Mouse (Mus musculus): ENCODE measurements around the gene Spen. TPM values are rescaled to one million over a fixed set of nuclear protein-coding genes. Genes with fewer than 3 reads are reported as not detected.
"Not testable (repeated sequence)": the region's sequence is repeated elsewhere in the genome, so short reads cannot be mapped to it uniquely, and the experiment has no call there.

Spen gene
- total RNA-seq, 4 experiments from 2014 or later: 53.0 to 94.3 (median 63.4) TPM

DNA sequence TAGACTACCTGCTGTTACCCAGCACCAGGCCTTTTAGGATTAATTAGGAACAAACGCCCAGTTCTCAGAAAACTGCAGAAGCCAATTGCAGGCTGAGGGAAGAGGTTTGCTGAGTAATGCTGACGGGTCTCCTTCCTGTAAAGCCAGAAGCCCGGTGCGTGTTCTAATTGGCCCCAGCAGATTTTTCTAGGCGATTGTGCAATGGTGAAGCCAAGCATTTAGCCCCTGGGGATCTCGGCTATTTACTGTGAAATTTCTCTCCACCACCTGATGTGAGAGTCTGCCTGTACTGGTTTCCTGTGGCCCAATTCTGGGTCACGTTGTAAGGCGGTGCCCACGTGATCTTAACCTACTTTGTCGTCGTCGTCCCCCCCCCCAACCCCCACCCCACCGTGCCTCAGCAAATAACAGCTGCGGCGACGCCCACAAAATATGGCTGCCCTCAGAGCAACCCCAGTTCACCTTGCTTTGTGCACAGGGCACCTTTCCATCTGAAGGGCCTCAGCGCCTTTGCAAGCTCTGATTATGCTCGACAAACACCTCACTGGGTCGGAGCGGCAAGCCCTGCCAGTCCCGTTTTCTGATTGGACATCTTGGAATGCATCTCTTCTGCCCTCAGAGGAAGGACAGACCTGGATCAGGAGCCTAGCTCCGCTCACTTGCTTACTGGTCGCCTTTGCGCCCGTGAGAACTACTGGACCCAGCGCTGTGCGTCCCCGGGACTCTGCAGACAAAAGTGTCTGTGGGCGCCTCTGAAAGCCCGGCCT, 20.9 kb upstream of the Spen start:
- DNase-seq: peak; percentile 77

DNA sequence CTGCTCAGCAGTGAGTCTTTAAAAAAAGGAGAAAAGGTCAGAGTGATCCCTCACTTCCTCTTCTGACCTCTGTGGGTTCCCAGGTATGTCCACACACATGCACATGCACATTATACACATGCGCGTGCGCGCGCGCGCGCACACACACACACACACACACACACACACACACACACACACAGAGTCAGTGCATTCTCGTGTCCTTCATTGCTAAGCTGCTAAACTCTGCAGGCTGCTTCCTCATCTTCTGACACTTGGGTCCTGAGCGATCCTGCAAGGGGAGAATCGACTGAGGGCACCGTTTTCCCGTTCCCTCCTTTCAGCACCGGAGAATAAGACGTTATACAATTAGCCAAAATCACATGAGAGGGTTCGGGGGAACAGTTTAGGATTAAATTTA, 20.3 kb upstream of the Spen start:
- DNase-seq: no peak

DNA sequence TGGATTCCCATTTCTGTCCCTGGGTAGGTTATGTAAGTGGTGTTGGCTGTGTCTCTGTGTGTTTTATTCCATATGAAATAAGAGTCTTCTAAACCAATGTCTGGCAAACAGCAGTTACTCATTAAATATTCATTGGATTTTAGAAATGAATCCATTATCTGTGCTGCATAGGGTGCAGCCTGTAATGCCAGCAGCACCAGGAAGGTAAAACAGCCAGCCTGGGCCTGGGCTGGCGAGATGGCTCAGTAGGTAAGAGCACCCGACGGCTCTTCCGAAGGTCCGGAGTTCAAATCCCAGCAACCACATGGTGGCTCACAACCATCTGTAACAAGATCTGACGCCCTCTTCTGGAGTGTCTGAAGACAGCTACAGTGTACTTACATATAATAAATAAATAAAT, 17.8 kb upstream of the Spen start:
- DNase-seq: not testable (repeated sequence)

DNA sequence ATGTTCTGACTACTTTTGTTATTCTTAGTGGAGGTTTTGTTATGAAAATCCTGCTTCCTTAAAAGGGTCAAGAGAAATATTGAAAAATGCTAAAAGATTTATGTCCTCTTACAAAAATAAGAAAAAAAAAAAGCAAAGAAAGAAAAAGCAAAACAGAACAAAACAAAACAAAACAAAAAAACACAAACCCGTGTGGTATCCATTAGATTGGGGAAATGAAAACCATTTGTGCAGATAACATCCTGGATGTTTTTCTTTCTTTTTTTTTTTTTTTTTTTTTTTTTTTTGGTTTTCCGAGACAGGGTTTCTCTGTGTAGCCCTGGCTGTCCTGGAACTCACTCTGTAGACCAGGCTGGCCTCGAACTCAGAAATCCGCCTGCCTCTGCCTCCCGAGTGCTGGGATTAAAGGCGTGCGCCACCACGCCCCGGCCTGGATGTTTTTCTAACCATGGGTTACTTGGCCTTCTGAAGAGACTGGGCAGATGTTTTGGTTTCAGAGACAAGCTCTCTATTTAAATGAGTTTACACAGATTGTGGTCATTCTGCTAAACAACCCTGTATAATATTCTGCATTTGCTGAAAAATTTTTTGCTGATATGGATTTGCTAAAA, 16.0 kb upstream of the Spen start:
- DNase-seq: not testable (repeated sequence)

DNA sequence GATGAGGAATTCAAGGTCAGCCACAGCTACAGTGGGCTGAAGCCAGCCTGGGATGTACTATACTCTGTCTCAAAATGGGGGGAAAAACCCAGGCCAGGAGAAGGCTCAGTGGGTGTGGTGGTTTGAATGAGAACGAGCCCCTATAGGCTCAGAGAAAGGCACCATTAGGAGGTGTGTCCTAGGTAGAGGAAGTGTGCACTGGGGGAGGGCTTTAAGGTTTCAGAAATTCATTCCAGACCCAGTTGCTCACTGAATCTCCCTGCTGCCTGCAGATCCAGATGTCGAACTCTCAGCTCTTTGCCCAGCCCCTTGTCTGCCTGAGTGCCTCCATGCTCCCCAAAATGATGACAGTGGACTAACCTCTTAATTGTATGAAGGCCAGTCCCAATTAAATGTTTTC, 14.1 kb upstream of the Spen start:
- DNase-seq: no peak

DNA sequence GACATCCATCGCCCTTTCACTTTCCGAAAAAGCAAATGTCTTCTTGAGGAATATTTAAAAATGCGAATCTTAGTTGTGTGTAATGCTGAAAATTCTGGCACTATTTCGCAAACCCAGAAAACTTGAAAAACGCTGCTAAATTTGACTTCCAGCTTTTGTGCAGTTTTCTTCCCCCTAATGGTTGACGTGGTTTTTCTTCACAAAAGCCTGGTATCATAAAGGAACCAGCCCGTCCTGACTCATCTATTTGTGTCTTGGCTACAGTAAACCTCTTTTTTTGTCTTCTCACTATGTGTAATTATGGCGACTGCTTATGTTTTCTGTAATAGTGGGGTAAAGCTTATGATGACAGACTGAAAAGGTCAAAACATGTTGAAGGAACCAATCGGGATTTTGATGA, 8.9 kb upstream of the Spen start:
- DNase-seq: no peak

DNA sequence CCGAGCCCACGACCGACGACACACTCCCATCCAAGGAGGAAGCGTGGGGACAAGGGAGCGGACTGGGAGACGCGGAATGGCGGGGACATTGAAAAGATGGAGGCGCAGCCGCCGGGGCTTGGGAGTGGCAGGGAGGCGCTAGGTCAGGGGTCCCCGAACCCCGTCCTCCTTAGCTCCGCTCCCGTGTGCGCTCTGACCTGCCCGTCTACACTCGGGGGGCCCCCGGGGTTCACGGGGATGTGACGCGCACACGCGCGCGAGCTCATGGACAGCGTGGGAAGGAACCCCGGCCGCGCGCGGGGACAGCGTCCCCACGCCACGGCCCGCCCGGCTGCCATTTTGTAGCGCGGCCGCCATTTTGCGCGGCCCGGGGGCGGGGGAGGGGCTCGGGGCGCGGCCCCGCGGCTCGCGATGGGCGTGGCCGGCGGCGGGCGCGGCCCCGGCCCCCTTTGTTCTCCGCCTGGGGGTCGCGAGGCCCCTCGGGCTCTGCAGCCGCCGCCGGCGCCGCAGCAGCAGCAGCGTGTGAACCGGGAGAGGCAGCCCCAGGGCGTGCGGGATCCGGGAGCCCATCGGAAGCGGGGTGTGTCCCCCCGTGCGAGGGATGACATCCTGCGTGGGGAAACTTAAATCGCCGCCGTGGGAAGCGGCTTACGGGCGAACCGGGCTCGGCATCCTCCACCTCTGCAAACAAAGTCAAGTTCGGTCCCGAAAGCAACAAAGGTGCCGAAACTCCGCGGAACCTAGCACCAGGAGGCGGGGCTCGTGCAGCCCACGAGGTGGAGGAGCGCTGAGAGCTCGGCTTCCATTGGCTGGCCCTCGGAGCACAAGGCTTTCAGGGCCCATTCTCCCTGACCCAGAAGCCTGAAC, 8.2 kb upstream of the Spen start:
- peak; percentile 85 for DNase-seq

DNA sequence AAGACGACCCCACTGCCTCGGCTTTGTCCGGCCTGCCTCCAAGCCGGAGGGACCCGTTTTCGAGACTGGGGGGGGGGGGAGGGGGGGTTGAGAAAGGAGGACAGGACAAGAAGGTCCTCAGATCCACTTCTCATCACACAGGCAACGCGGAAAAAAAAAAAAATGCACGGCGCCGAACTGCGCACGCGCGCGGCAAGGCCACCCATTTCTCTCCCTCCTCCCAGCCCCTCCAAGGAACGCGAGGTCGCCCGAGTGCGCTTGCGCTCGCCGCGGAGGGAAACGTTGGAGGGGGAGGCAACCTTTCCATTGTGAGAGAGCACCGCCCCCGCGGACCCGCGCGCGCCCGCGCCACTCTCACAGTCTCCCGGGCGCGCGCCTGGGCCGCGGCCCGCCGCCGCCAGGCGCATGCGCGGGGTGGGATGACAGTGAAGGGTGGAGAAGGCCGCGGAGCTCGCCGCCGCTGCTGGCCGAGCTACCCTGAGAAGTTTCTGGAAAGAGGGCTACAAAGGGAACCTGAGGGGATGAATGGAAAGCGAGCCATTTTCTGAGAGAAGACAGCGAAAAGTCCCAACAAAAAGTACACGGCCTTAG, 7.4 kb upstream of the Spen start:
- peak; percentile 99 for DNase-seq

DNA sequence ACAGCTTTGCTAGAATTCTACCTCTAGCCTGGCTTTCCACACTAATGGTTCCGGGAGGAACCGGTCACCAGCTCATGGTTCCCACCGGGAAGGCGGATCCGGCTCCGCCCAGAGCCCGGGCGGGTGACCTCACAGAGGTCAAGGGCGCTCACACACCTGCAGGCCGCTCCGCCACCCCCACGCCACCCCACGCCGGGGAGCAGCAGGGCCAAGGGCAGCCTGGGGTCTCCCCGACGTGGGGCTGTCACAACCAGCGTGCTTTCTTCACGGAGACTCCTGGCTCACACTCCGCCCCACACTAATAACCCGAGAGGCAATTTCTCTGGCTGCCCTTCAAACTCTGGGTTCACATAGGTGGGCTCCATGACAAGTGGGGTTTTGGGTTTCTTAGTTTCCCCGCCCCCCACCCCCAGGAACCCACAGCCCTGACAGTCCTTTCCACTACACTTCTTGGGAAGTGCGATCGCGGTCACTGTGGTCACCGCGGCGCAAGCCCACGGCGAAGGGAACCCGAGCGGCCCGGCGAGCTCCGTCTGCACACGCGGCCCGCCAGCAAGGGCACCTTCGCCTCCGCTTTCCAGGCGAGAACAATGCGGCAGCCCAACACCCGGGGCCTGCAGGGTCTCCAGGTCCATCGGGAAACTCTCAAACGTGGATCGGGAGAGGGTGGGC, 6.8 kb upstream of the Spen start:
- peak; percentile 80 for DNase-seq

DNA sequence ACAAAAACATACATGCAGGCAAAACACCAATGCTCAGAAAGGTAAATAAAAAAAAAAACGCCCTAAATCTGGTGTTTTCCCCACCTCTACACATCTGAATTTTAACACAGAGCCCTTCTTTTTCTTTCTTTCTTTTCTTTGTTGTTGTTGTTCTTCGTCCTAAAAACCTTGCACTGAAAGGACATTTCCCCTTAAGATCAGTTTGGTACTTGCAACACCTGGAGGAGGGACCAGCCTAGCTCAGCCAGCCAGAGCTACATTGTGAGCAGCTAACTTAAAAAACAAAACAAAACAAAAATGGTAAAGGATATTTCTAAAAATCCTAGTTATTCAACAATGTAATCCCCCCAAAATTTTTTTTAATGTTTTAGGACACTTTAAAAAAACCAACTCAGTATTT, 6.1 kb upstream of the Spen start:
- DNase-seq: no peak

DNA sequence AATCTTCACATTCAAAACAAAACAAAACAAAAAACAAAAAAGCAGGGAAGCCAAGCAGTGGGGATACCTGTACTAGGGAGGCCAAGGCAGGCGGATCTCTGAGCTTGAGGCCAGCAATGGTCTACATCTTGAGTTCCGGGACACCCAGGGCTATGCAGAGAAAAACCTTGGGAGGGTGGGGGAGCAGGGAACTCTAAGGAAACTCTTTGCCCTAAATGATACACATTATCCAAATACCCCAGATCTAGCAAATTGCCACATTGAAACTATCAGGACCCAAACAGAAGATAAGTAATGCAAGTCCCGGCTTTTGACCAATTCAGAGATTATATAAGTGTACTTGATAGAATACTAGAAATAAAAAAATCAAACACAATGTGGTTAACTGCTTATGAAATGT, 5.2 kb upstream of the Spen start:
- no peak for DNase-seq

DNA sequence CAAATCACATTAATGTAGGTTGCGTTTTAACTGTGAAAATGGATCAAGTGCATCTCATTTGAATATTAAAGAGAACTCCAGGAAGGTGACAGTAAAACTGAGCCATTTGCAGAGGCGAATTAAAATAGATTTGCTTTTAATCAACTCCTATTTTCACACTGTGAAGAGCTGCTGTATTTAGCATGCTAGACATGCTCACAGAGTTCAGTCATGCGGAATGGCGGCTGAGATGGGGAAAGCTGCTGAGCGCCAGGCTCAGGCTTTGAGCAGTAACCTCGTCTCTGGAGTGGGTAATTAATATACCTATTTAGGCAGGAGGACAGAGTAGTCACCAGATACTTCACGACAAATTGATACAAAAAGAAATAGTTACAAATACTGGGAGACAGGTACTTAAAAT, 3.5 kb upstream of the Spen start:
- DNase-seq: no peak

DNA sequence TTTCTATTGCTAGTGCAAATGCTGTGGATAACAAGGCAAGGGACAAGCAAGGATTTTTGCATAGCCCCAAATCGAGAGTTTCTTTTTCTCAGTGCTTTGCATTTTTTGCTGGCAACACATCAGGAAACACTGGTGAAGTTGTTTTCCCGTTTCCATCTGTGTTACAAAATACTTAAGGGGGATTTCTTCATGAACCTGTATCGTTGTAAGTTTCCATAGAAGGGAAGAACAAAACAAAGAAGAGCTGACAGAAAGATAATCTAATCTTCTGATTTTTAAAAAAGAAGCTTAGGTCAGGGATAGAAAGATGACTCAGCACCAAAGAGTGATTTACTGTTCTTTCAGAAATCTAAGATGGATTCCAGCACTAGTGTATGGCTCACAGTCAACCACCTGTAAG, 2.4 kb upstream of the Spen start:
- DNase-seq: no peak

DNA sequence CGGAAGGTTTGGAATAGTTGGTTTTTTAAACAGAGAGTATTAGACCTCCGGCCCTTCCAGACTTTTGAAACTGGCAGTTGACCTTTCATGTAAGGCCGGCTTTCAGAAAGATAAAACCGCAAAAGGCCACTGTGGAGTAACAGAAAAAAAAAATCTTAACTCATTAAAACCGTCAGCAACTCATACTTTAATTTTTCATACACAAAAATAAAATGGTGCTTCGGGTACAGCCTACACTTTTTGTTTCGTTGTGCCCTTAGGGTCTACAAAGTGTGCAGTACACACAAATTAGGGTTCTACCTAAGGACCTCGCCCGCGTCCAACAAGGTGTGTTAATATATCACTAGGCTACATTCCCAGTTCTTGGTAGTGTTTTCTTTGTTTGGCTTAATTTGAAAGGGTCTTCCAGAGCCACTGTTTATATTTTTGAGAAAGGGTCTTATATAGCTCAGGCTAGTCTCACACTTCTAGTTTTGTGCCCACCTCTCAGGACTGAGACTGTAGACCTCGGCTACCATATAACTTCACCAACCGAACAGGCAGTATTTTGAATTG, 893 bp upstream of the Spen start:
- no peak for DNase-seq

DNA sequence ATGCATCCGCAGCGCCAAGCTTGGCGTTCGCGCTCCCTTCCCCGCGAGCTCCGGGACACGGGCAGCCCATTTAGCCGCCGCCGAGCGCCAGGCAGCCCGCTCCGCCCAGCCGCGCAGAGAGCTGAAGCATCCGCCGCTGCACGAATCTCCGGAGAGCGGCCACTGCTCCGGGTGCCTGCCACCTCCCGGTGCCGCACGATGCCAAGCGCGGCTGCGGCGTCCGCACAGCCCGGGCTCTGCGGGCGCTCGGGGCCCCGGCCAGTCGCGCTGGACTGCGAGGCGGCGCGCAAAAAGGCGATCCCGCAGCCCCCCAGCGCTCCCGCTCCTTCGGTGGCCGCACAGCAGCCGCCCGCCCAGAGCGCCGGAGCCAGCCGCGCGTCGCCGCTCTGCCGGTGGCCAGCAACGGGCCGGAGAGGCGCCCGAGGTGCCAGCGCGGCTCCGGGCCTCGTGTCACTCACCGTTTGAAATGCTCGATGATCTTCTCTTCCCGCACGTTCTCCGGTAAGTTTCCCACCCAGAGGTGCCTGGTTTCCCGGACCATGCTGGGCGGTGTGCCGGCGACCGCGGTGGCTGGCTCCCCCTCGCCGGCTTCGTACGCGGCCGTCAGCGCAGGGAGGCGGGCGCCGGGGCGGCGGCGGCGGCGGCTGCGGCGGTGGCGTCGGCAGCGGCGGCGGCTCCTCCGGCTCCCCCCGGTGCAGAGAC, 540 bp downstream of the Spen start:
- DNase-seq: no peak

DNA sequence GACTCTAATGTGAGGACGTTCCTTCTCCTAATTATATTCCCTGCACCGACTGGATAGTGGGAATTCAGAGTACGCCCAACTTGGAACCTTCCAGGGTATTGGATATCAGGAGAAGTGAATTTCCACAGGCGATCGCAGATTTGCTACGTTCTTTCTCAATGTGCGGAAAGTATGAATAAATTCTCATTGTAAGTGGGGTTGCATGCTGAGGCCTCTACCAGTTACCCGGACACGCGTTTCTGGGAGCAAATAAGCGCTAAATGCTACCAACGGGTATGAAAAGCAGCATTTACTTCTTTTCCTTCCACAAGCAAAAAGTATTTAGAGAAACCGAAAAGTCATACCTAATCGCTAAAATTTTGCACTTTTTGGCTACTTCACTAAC, 1.2 kb downstream of the Spen start:
- DNase-seq: no peak

DNA sequence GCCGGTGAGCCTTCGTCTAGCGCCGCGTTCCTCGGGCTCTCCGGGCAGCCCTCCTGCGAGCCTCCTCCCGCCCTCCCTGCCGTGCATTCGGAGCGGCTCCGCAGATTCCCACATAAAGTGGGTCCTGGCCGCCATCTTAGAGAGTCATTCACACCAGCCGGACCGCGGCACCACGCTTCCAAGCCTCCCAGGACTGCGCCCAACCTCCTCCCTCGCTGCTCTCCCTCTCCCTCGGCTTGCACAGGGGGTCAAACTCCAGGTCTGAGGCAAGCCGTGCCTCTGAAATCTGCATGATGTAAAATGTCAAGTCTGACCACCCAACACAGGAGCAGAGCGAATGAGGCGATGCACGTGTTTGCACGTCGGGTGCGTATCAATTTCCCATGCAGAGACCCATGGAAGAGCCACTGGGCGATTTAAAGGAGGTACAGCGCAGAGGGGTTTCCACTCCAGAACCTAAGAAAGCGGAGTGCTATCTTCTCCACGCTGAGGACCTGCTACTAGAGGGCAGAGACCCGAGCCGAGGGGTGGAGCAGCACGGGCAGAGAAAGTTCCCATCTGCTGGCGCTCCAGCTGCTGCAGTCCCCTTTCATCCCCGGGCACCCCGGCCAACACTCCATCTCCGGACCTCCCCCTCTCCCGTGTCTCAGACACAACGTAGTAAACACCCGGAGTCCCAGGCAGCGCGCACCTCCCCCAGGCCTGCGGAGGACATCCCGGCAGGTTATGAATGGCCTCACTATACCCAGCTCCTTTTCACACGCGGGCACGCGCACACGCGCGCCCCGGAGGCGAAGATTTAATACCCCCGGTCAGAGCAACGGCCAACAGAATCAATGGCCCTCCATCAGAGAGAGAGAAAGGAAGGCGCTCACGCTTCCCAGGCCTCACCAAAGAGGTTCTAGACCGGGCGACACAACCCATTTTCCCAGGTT, 1.8 kb downstream of the Spen start:
- DNase-seq: peak; percentile 69

DNA sequence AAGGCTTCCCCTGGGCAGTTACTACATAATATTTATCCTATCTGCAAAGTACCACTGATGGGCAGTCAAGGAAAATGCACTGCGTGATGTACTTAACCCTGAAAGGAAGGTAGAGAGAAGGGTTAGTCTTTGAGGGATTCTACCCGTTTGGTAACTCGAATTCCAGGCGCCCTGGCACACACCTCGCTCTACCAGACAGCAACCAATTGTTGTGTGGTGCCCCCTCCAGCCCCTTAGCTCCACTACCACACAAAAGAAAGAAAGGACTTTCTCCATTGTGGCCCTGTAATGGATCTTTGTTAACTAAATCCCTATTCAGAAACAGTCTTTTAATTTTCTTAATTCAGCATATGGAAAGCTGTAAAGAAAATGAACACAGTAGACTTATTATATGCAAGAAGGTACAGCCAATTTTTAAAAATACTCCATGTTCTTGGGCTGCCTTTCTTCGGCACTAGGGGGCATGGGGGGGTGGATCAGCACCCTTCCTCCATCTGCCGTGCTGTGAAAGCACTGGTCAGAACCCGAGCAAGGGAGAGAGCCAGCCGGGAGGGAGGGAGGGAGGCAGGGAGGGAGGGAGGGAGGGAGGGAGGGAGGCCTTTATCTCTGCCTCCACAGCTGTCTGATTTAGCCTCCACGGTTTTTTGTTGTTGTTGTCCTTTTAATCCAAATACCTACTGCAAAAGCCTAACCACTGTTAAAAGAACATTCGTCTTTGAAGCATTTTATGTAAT, 3.3 kb downstream of the Spen start:
- DNase-seq: no peak

DNA sequence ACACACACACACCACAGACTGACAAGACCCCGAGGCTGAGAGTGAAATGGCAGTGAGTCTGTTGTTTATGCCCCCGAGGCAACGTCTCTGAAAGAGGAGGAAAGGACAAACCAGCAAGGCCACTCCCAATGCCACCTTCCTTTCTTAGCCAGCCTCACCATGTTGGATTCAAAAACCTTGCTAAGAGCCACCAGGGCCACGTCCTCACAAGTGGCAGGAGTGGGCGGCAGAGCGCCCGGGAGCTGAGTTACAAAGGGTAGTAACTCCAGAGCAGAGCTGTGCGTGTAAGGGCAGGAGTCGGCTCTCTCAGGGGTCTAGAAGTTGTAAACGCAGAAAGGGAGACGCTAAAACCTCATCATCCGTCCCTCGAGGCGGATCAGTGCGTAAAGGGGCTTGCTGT, 7.4 kb downstream of the Spen start:
- peak; percentile 45 for DNase-seq

DNA sequence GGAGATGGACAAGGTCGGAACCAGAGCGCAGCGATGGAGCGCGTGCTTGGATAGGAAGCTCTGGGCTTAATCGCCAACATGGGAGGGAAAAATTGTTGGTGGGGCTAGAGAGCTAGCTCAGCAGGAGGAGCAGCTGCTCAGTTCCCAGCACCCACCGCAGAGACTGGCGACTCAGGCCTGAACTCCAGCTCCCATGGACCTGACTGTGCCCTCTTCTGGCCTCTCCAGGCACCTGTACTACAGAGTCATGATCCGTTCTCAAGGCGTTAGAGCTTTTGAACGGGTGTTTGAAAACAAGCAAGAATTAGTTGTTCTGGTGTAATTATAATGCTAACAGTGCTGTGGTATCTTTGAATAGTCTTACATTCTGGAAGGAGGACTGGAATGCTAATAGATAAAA, 9.5 kb downstream of the Spen start:
- DNase-seq: no peak
